Mouse (Mus musculus) heart, embryonic 14.5 days (tissue): ENCODE data around the gene Spata31d1a. TPM values are rescaled to one million over a fixed set of nuclear protein-coding genes. Genes with fewer than 3 reads are reported as not detected.
A peak's percentile ranks its signal among the peaks of the same experiment; 100 is the strongest.
"Not testable (repeated sequence)": the region's sequence is repeated elsewhere in the genome, so short reads cannot be mapped to it uniquely, and the experiment has no call there.

Source experiments
- ATAC-seq: fragments of 200-750 bp; cut with Nextera tagmentation; 2 replicates; pipeline ENCODE4 v1.8.0; 2017; ENCODE audit warnings: low read depth, moderate TSS enrichment; ENCODE audit not compliant: insufficient number of reproducible peaks, insufficient read depth, low FRiP score
- H3K27ac ChIP-seq, 2 experiments: fragments of 200-500 bp in 1 of 2; fragments of 300-500 bp in 1 of 2; sonication (generic) in 1 of 2; replicated peaks in 1 of 2; 2 replicates each; pipeline ENCODE4 v1.5.1; 2012 to 2014; ENCODE audit warnings: low read depth in 2 of 2, low read length in 2 of 2, control low read depth in 1 of 2, mild to moderate bottlenecking in 1 of 2, mixed read lengths in 1 of 2; ENCODE audit not compliant: control insufficient read depth in 1 of 2, insufficient read depth in 1 of 2
- H3K27me3 ChIP-seq: fragments of 300-500 bp; sonication (generic); 2 replicates; pipeline ENCODE4 v1.6.1; 2014; ENCODE audit warnings: mild to moderate bottlenecking, low read length, control low read depth; ENCODE audit not compliant: control insufficient read depth, insufficient read depth
- H3K36me3 ChIP-seq: fragments of 300-500 bp; sonication (generic); 2 replicates; pipeline ENCODE4 v1.6.1; 2014; ENCODE audit warnings: mild to moderate bottlenecking, control low read depth, low read length, mixed read lengths; ENCODE audit not compliant: control insufficient read depth, insufficient read depth
- H3K4me1 ChIP-seq, 2 experiments: fragments of 200-500 bp in 1 of 2; fragments of 300-500 bp in 1 of 2; sonication (generic) in 1 of 2; 2 replicates each; pipeline ENCODE4 v1.6.1; 2012 to 2014; ENCODE audit warnings: low read length in 2 of 2, control low read depth in 1 of 2, mixed read lengths in 1 of 2; ENCODE audit not compliant: control insufficient read depth in 2 of 2, insufficient read depth in 2 of 2
- H3K4me2 ChIP-seq: fragments of 300-500 bp; sonication (generic); 2 replicates; pipeline ENCODE4 v1.6.1; 2014; ENCODE audit warnings: mild to moderate bottlenecking, low read length
- H3K4me3 ChIP-seq, 2 experiments: fragments of 200-500 bp in 1 of 2; fragments of 300-500 bp in 1 of 2; sonication (generic) in 1 of 2; 2 replicates each; pipeline ENCODE4 v1.5.1; 2012 to 2014; ENCODE audit warnings: low read length in 2 of 2, mild to moderate bottlenecking in 2 of 2, control low read depth in 1 of 2, low read depth in 1 of 2, moderate library complexity in 1 of 2; ENCODE audit not compliant: control insufficient read depth in 1 of 2, insufficient read depth in 1 of 2
- H3K9ac ChIP-seq: fragments of 300-500 bp; sonication (generic); 2 replicates; pipeline ENCODE4 v1.6.1; 2014; ENCODE audit warnings: mild to moderate bottlenecking, low read length
- H3K9me3 ChIP-seq: fragments of 300-500 bp; sonication (generic); 2 replicates; pipeline ENCODE4 v1.6.1; 2016; ENCODE audit warnings: low read length, control low read depth; ENCODE audit not compliant: control insufficient read depth
- WGBS: fragments of 180-500 bp; shearing (Covaris S2); extraction: QIAGEN DNeasy Blood & Tissue Kit; methylation state at CpG from one replicate; pipeline ENCODE4 v1.1.7; 2014; 5-methylcytosine and 5-hydroxymethylcytosine counted together
- polyA plus RNA-seq: library from polyadenylated mRNA; unstranded; fragments of >200 nt; fragmentation: Nextera tagmentation; extraction: Ambion mirVana; gene quantifications from 2 replicates; pipeline ENCODE4 v1.2.1, GENCODE M21; 2014

Spata31d1a gene
- polyA plus RNA-seq, 1 experiment from 2014 or later, result not detected

DNA sequence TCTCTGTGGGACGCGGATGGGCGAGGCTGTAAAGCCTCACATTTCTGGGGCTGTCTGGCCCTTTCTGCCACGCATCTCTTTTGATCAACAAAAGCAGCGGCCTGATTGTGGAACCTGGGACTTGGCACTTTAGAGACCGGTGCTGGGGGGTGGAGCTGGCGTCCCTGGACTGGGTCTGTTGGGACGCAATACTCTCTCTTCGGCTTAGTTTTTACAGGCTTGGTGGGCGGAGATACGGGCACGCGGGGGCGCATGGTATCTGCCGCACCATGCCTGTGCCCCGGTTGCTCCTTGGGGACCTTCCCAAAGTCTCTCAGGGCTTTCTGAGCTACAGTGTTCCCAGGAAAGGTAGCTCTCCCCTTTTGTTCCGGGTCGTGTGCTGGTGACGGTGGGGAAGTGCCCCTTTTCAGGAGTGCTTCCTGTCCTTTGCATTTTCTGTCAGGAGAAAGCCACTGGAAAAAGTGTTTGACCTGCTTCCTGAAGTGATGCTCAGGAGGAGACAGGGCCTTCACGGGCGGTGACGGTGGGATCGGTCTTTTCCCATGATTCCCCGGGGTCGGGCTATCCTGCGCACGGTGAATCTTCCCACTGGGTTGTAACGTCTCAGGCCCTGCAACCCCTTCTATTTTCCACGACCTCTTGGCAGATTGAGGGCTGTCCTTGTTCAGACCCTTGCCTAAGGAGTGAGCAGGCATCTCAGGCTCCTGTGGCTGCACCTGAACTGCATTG is 16.2 kb upstream of the Spata31d1a start:
- WGBS, result 19% methylated on average over 29 of the region's 29 CpGs
- no peaks in the 10 kb centered on the region for H3K9me3 ChIP-seq
- H3K4me2 ChIP-seq, result peak overlapping the region; percentile 62
- peaks cover 4 to 7% of the 10 kb centered on the region in 2 experiments; a peak in 2 of 4 replicates for H3K4me1 ChIP-seq
- peak overlapping the region; percentile 23 to 24; a peak in 3 of 4 replicates for H3K4me3 ChIP-seq
- ATAC-seq, result no peak
- no peak overlapping the region for H3K27ac ChIP-seq
- H3K36me3 ChIP-seq, result no peaks in the 10 kb centered on the region
- H3K9ac ChIP-seq, result peak overlapping the region; percentile 47; the same call in 1 of the 2 replicates
- no peaks in the 10 kb centered on the region; the same call in none of the 2 replicates for H3K27me3 ChIP-seq

DNA sequence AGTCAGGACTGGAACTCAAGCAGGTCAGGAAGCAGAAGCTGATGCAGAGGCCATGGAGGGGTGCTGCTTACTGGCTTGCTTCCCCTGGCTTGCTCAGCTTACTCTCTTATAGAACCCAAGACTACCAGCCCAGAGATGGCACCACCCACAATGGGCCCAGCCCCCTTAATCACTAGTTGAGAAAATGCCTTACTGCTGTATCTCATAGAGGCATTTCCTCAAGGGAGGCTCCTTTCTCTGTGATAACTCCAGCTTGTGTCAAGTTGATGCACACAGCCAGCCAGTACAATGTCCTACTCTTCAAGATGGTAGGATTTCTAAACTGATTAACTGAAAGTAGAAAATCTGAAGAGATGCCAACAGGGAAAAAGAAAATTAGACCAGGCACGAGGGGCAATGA is 12.0 kb upstream of the Spata31d1a start:
- not testable (repeated sequence) for H3K27ac ChIP-seq, ATAC-seq, H3K9me3 ChIP-seq, H3K4me2 ChIP-seq, H3K4me1 ChIP-seq, H3K27me3 ChIP-seq, H3K4me3 ChIP-seq, H3K9ac ChIP-seq, H3K36me3 ChIP-seq
- 71% methylated on average over 1 of the region's 1 CpGs for WGBS

DNA sequence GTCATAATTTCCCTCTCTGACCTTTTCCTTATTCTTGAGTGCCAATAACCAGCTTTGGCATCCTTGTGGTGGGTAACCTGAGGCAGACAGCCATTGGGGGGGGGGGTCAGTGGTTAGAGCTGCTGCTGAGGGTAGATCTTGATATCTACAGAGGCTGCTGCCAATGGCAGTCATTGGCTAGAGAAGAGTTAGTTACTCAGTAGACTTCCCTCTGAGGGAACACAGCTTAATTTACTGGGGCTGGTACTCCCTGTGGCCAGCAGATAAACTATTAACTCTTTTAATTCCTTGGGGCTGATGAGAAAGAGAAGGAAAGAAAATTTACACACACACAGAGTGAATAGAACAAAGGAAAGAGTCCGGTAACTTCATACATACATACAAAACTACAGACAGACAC is 9.3 kb upstream of the Spata31d1a start:
- no peak overlapping the region for H3K9ac ChIP-seq
- H3K9me3 ChIP-seq, result no peaks in the 10 kb centered on the region
- no peaks in the 10 kb centered on the region for H3K4me1 ChIP-seq
- no peak overlapping the region for H3K4me2 ChIP-seq
- H3K4me3 ChIP-seq, result no peak overlapping the region
- no peak for ATAC-seq
- no peaks in the 10 kb centered on the region for H3K36me3 ChIP-seq
- no peak overlapping the region; a peak in 1 of 4 replicates for H3K27ac ChIP-seq
- 71% methylated on average over 1 of the region's 1 CpGs for WGBS
- H3K27me3 ChIP-seq, result no peaks in the 10 kb centered on the region

DNA sequence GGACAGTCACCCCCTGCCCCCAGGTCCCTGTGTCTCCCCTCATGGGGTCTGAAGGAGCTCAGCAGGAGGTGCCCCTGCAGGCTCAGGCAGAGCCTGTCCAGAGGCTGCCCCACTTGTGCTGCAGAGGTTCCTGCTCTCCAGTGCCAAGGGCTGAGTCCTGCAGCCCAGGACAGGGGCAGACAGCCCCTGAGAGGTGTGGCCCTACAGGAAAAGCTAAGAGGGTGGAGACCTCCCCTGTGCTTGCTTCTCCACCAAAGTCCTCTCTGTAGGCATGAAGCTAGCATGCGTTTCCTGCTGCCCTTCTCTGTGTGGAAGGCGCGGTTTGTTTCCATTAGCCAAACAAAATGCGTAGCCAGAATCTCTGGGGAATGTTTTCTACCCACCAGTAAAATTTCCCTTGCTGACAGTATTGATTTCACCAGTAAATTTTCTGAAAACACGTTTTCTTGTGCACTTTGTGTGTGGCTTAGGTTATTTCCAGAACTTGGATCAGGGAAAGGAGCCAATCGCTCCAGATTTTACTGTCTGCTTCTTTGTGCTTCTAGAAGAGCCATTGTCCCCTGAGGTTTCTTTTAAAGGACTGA is 8.8 kb upstream of the Spata31d1a start:
- H3K4me3 ChIP-seq, H3K9me3 ChIP-seq, H3K4me2 ChIP-seq, H3K36me3 ChIP-seq, H3K27me3 ChIP-seq, H3K27ac ChIP-seq, H3K9ac ChIP-seq, H3K4me1 ChIP-seq: not testable (repeated sequence)
- 31% methylated on average over 6 of the region's 6 CpGs for WGBS
- ATAC-seq, result 0 out of 2 replicates have a peak, but pooled peaks have one; percentile 46

DNA sequence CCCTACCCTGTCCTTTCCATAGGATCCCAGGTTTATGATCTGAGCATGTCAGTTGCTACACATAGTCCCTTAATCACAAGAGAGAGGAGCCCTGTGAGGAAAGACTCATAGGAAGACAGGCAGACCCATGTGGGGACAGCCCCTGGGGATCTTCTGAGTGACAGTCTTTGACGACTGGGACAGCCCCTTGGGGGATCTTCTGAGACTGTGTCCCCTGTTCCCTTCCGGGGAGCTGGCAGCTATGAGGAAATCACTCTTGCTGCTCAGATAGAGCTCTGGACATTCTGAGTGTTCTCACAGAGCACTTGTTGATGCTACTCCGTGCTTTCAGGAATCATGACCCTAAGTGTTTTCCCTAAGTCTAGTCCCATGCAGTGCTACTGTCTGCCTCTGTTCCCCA is 3.6 kb upstream of the Spata31d1a start:
- no peak overlapping the region for H3K4me3 ChIP-seq
- H3K9ac ChIP-seq, result no peak overlapping the region
- no peak overlapping the region for H3K4me2 ChIP-seq
- WGBS, result 31% methylated on average over 3 of the region's 3 CpGs
- no peaks in the 10 kb centered on the region for H3K27me3 ChIP-seq
- H3K36me3 ChIP-seq, result no peaks in the 10 kb centered on the region
- no peak overlapping the region for H3K27ac ChIP-seq
- H3K9me3 ChIP-seq, result no peaks in the 10 kb centered on the region
- ATAC-seq, result no peak
- H3K4me1 ChIP-seq, result no peaks in the 10 kb centered on the region; a peak in 1 of 4 replicates

DNA sequence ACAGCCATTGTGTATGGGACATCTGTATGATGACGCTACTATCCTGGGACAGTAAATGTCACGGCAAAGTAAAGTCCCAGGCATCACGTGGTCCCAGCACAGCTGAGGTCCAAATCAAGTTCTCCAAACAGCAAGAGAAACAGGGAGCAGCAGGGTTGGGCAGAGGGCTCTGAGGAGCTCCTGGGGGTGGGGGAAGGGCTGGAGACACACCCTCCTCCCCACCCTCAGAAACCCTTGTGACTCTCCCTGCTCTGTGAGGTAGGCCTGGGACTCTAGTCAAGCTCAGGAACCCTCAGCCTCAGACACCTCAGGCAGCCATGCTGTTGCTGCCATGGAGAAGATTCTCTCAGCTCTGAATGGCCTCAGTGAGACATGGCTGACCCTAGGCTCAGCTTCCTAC is 1.9 kb upstream of the Spata31d1a start, which contains the start of gene Spata31d1b:
Gene Spata31d1b, plus strand, starts transcription at position 301 of the 400 bp plus-strand sequence.
- H3K4me2 ChIP-seq, ATAC-seq, H3K27me3 ChIP-seq, H3K36me3 ChIP-seq, H3K27ac ChIP-seq, H3K4me1 ChIP-seq, H3K9me3 ChIP-seq, H3K4me3 ChIP-seq, H3K9ac ChIP-seq: not testable (repeated sequence)
- WGBS, result 64% methylated on average over 3 of the region's 3 CpGs

DNA sequence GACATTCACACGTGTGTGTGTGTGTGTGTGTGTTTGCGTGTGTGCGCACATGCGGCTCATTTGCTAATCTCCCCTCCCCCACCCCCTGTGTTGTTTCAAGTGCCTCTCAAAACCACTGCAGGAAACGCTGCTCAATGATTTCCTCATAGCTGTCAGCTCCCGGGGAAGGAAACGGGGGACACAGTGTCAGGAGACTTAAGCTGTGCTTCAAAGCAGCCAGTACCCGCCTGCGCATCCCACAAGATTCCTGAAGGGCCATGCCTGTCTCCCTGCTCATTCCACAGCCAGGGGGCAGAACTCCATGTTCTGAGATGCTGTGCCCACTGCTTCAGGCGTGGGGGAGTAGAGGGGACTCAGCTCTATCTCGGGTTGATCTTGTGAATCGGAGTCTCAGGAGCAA is 5.6 kb downstream of the Spata31d1a start:
- no peak overlapping the region for H3K4me2 ChIP-seq

More for the DNA sequence above, 5.6 kb downstream of the Spata31d1a start:
- H3K4me3 ChIP-seq, result no peak overlapping the region
- no peaks in the 10 kb centered on the region for H3K36me3 ChIP-seq
- 29% methylated on average over 12 of the region's 12 CpGs for WGBS
- H3K27ac ChIP-seq, result no peak overlapping the region
- ATAC-seq, result no peak
- no peak overlapping the region for H3K9ac ChIP-seq
- no peaks in the 10 kb centered on the region for H3K9me3 ChIP-seq
- peaks cover 9% of the 10 kb centered on the region in 2 experiments for H3K4me1 ChIP-seq
- no peaks in the 10 kb centered on the region for H3K27me3 ChIP-seq
